Mouse (Mus musculus) liver, adult 2 months (tissue): ENCODE measurements at regions not wholly inside any gene's neighbourhood (a gene's known extent, or its start where the extent isn't known, plus 50 kb on each side); places are given as distances from the start of the nearest gene placed in this dataset.

Experiments used
- DNase-seq: peaks from one replicate; pipeline ENCODE4 v3.0.0-alpha.2; 2011; ENCODE audit warnings: low read depth, low spot score; ENCODE audit errors: extremely low read depth
- H3K27ac ChIP-seq: fragments of 200-500 bp; replicated peaks from 2 replicates; pipeline ENCODE4 v1.5.1; 2012; ENCODE audit warnings: low read depth, mild to moderate bottlenecking, control low read depth, inconsistent platforms, low read length; ENCODE audit not compliant: insufficient read depth
- H3K27me3 ChIP-seq: fragments of 200-500 bp; 2 replicates; pipeline ENCODE4 v1.6.1; 2012; ENCODE audit warnings: mild to moderate bottlenecking, moderate library complexity, low read length, inconsistent platforms; ENCODE audit not compliant: control insufficient read depth, insufficient read depth
- H3K36me3 ChIP-seq: fragments of 200-500 bp; 2 replicates; pipeline ENCODE4 v1.6.1; 2012; ENCODE audit warnings: low read length, inconsistent platforms; ENCODE audit not compliant: control insufficient read depth, insufficient read depth
- H3K4me1 ChIP-seq: fragments of 200-500 bp; 2 replicates; pipeline ENCODE4 v1.6.1; 2011; ENCODE audit warnings: low read length; ENCODE audit not compliant: control insufficient read depth, insufficient read depth
- H3K4me3 ChIP-seq: fragments of 200-500 bp; 2 replicates; pipeline ENCODE4 v1.5.1; 2011; ENCODE audit warnings: low read depth, mild to moderate bottlenecking, control low read depth, low read length, moderate library complexity; ENCODE audit not compliant: insufficient read depth
- H3K79me2 ChIP-seq: fragments of 200-500 bp; 2 replicates; pipeline ENCODE4 v1.6.1; 2012; ENCODE audit warnings: inconsistent platforms, mild to moderate bottlenecking, low read length, moderate library complexity; ENCODE audit not compliant: control insufficient read depth, insufficient read depth
- H3K9ac ChIP-seq: fragments of 200-500 bp; 2 replicates; pipeline ENCODE4 v1.6.1; 2012; ENCODE audit warnings: low read depth, mild to moderate bottlenecking, control low read depth, inconsistent platforms, low read length
- CTCF ChIP-seq: fragments of 200-500 bp; IDR thresholded peaks from 2 replicates; pipeline ENCODE4 v1.5.1; 2011; ENCODE audit warnings: low read depth, low read length, control low read depth
- POLR2A ChIP-seq: fragments of 200-500 bp; IDR thresholded peaks from 2 replicates; pipeline ENCODE4 v1.6.1; 2011; ENCODE audit warnings: low read length, control low read depth; ENCODE audit not compliant: insufficient read depth; ENCODE audit errors: extremely low read depth
- WGBS: fragments of 180-500 bp; shearing (Covaris S2); methylation state at CpG from one replicate; pipeline ENCODE4 v1.1.7; 2018; 5-methylcytosine and 5-hydroxymethylcytosine counted together

DNA sequence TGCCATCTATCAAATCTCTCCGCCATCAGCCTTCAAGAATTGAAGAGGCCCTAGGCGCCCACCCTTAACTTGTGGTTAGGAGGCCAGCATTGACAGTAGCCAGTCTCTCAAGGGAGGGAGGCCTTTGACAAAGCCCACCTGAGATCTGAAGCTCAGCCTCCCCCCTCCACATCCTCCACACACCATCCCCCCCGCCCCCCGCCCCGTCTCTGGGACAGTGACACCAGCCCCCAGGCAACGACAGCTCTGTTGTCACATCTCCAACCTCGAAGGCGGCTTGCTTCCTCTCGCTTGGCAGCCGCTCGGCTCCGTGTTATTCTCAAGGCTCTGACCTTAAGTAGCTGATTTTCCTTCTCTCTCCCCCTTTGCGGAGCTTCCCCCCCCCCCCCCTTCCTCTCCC, 55.3 kb upstream of the Sdk2 start:
- TF ChIP-seq CTCF, result no peak
- no peak for TF ChIP-seq POLR2A

DNA sequence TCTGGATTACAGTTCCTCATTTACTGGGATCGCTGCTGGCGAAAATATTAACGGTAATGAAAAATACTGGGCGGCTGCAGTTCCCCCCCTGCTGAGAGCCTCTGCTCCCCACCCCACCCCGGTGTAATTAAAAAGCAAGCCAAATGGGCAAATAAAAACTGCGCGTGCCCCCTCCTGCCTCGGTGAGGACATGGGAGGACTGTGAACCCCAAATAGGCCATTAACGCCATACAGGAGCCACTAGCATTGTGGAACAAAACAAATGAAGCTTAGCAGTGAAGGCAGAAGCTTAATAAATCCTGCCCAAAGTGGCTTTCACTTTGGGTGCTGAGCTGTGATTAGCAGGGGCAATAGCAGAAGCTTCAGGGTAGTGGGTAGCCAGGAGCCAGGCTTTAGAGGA, 52.3 kb upstream of the Sdk2 start:
- WGBS, result 87% methylated on average over 9 of the region's 9 CpGs
- DNase-seq, result no peak

More for the DNA sequence above, 55.3 kb upstream of the Sdk2 start:
- H3K36me3 ChIP-seq, result no peaks in the 10 kb centered on the region
- H3K79me2 ChIP-seq, result no peaks in the 10 kb centered on the region
- H3K27ac ChIP-seq, result no peak overlapping the region
- no peak for DNase-seq
- no peak overlapping the region for H3K4me3 ChIP-seq
- H3K27me3 ChIP-seq, result no peaks in the 10 kb centered on the region
- 65% methylated on average over 12 of the region's 13 CpGs for WGBS
- no peak overlapping the region for H3K9ac ChIP-seq
- no peaks in the 10 kb centered on the region for H3K4me1 ChIP-seq

More for the DNA sequence above, 52.3 kb upstream of the Sdk2 start:
- Histone ChIP-seq H3K4me3 (no peak overlapping the region), H3K36me3 (no peaks in the 10 kb centered on the region), H3K9ac (no peak overlapping the region), H3K4me1 (no peaks in the 10 kb centered on the region), H3K79me2 (no peaks in the 10 kb centered on the region), H3K27me3 (no peaks in the 10 kb centered on the region), H3K27ac (no peak overlapping the region)
- TF ChIP-seq POLR2A (no peak), CTCF (no peak)
